Mouse (Mus musculus): ENCODE results near the gene St7. TPM values are rescaled to one million over a fixed set of nuclear protein-coding genes. Genes with fewer than 3 reads are reported as not detected.

St7 gene
- polyA plus RNA-seq, 1 experiment, result 8.4 TPM

- Histone ChIP-seq H3K79me2 (ENCODE audit: control insufficient read depth, insufficient read depth) (no peaks in the 10 kb centered on the region), H3K4me2 (ENCODE audit: low read depth) (no peak overlapping the region), H3K27me3 (ENCODE audit: control insufficient read depth, insufficient read depth, insufficient read length) (no peaks in the 10 kb centered on the region), H3K4me3 (no peak overlapping the region), H3K36me3 (ENCODE audit: control insufficient read depth, insufficient read depth) (no peaks in the 10 kb centered on the region), H3ac (ENCODE audit: control insufficient read depth, insufficient read length) (no peak overlapping the region)
- TF ChIP-seq E2F4 (IDR thresholded peaks at IDR 0.05; ENCODE audit: insufficient read depth) (no peak), CEBPB (IDR thresholded peaks at IDR 0.05; ENCODE audit: insufficient read depth, poor library complexity, severe bottlenecking) (no peak), TCF12 (IDR thresholded peaks at IDR 0.05; ENCODE audit: insufficient read depth, poor library complexity, severe bottlenecking) (no peak), POLR2A (IDR thresholded peaks at IDR 0.05; ENCODE audit: insufficient read length, low read depth) (no peak), POLR2AphosphoS2 (IDR thresholded peaks at IDR 0.05; ENCODE audit: insufficient read length, low read depth) (no peak), USF1 (IDR thresholded peaks at IDR 0.05; ENCODE audit: low read depth) (no peak), REST (IDR thresholded peaks at IDR 0.05; ENCODE audit: insufficient read depth, insufficient read length) (no peak), TCF3 (IDR thresholded peaks at IDR 0.05; ENCODE audit: insufficient read length, low read depth) (no peak), SRF (IDR thresholded peaks at IDR 0.05; ENCODE audit: control insufficient read depth, insufficient read length, low read depth) (no peak), MYOG (IDR thresholded peaks at IDR 0.05; ENCODE audit: control insufficient read depth in 1 of 3, insufficient read depth in 1 of 3, insufficient read length in 2 of 3, low read depth in 2 of 3) (no peak), MYOD1 (IDR thresholded peaks at IDR 0.05; ENCODE audit: control insufficient read depth in 1 of 3, insufficient read length in 2 of 3, low read depth in 2 of 3) (no peak), MAX (IDR thresholded peaks at IDR 0.05; ENCODE audit: low read depth) (no peak)
These were observed 95.1 kb downstream of the St7 start for GRCm38 (mm10) chr6:17787810-17788209.

GRCm38 (mm10) chr6:17790251-17790650 lies 97.5 kb downstream of the St7 start:
- H3K4me3 ChIP-seq, result no peak overlapping the region
- TF ChIP-seq REST (IDR thresholded peaks at IDR 0.05; ENCODE audit: insufficient read depth, insufficient read length) (no peak), MYOG (IDR thresholded peaks at IDR 0.05; ENCODE audit: control insufficient read depth in 1 of 3, insufficient read depth in 1 of 3, insufficient read length in 2 of 3, low read depth in 2 of 3) (no peak), CEBPB (IDR thresholded peaks at IDR 0.05; ENCODE audit: insufficient read depth, poor library complexity, severe bottlenecking) (no peak), MAX (IDR thresholded peaks at IDR 0.05; ENCODE audit: low read depth) (no peak), TCF12 (IDR thresholded peaks at IDR 0.05; ENCODE audit: insufficient read depth, poor library complexity, severe bottlenecking) (no peak), USF1 (IDR thresholded peaks at IDR 0.05; ENCODE audit: low read depth) (no peak), POLR2A (IDR thresholded peaks at IDR 0.05; ENCODE audit: insufficient read length, low read depth) (no peak), E2F4 (IDR thresholded peaks at IDR 0.05; ENCODE audit: insufficient read depth) (no peak), SRF (IDR thresholded peaks at IDR 0.05; ENCODE audit: control insufficient read depth, insufficient read length, low read depth) (no peak), POLR2AphosphoS2 (IDR thresholded peaks at IDR 0.05; ENCODE audit: insufficient read length, low read depth) (no peak), TCF3 (IDR thresholded peaks at IDR 0.05; ENCODE audit: insufficient read length, low read depth) (no peak), MYOD1 (IDR thresholded peaks at IDR 0.05; ENCODE audit: control insufficient read depth in 1 of 3, insufficient read length in 2 of 3, low read depth in 2 of 3) (no peak)
- no peaks in the 10 kb centered on the region for H3K79me2 ChIP-seq (ENCODE audit: control insufficient read depth, insufficient read depth)
- no peaks in the 10 kb centered on the region for H3K27me3 ChIP-seq (ENCODE audit: control insufficient read depth, insufficient read depth, insufficient read length)
- H3K36me3 ChIP-seq (ENCODE audit: control insufficient read depth, insufficient read depth), result no peaks in the 10 kb centered on the region
- H3K4me2 ChIP-seq (ENCODE audit: low read depth), result no peak overlapping the region
- no peak overlapping the region for H3ac ChIP-seq (ENCODE audit: control insufficient read depth, insufficient read length)

- no peak for TF ChIP-seq SRF (IDR thresholded peaks at IDR 0.05; ENCODE audit: control insufficient read depth, insufficient read length, low read depth)
- TF ChIP-seq CEBPB (IDR thresholded peaks at IDR 0.05; ENCODE audit: insufficient read depth, poor library complexity, severe bottlenecking), result no peak
- TF ChIP-seq USF1 (IDR thresholded peaks at IDR 0.05; ENCODE audit: low read depth), result no peak
- TF ChIP-seq MAX (IDR thresholded peaks at IDR 0.05; ENCODE audit: low read depth), result no peak
- no peak for TF ChIP-seq E2F4 (IDR thresholded peaks at IDR 0.05; ENCODE audit: insufficient read depth)
- no peak for TF ChIP-seq POLR2AphosphoS2 (IDR thresholded peaks at IDR 0.05; ENCODE audit: insufficient read length, low read depth)
- H3K27me3 ChIP-seq (ENCODE audit: control insufficient read depth, insufficient read depth, insufficient read length), result no peaks in the 10 kb centered on the region
- H3K4me3 ChIP-seq, result no peak overlapping the region
- H3K36me3 ChIP-seq (ENCODE audit: control insufficient read depth, insufficient read depth), result no peaks in the 10 kb centered on the region
- no peaks in the 10 kb centered on the region for H3K79me2 ChIP-seq (ENCODE audit: control insufficient read depth, insufficient read depth)
- H3K4me2 ChIP-seq (ENCODE audit: low read depth), result no peak overlapping the region
- H3ac ChIP-seq (ENCODE audit: control insufficient read depth, insufficient read length), result no peak overlapping the region
These were observed 100.7 kb downstream of the St7 start for GRCm38 (mm10) chr6:17793471-17793870.

- TF ChIP-seq MYOD1 (IDR thresholded peaks at IDR 0.05; ENCODE audit: control insufficient read depth in 1 of 3, insufficient read length in 2 of 3, low read depth in 2 of 3) (no peak), TCF12 (IDR thresholded peaks at IDR 0.05; ENCODE audit: insufficient read depth, poor library complexity, severe bottlenecking) (no peak), MAX (IDR thresholded peaks at IDR 0.05; ENCODE audit: low read depth) (no peak), POLR2AphosphoS2 (IDR thresholded peaks at IDR 0.05; ENCODE audit: insufficient read length, low read depth) (no peak), CEBPB (IDR thresholded peaks at IDR 0.05; ENCODE audit: insufficient read depth, poor library complexity, severe bottlenecking) (no peak)
These were observed 104.6 kb downstream of the St7 start for GRCm38 (mm10) chr6:17797271-17797713.

GRCm38 (mm10) chr6:17800694-17801093 lies 108.0 kb downstream of the St7 start:
- Histone ChIP-seq H3K4me3 (no peak overlapping the region), H3ac (ENCODE audit: control insufficient read depth, insufficient read length) (no peak overlapping the region), H3K79me2 (ENCODE audit: control insufficient read depth, insufficient read depth) (no peaks in the 10 kb centered on the region), H3K27me3 (ENCODE audit: control insufficient read depth, insufficient read depth, insufficient read length) (no peaks in the 10 kb centered on the region), H3K36me3 (ENCODE audit: control insufficient read depth, insufficient read depth) (no peaks in the 10 kb centered on the region), H3K4me2 (ENCODE audit: low read depth) (no peak overlapping the region)
- TF ChIP-seq CEBPB (IDR thresholded peaks at IDR 0.05; ENCODE audit: insufficient read depth, poor library complexity, severe bottlenecking) (no peak), SRF (IDR thresholded peaks at IDR 0.05; ENCODE audit: control insufficient read depth, insufficient read length, low read depth) (no peak), POLR2A (IDR thresholded peaks at IDR 0.05; ENCODE audit: insufficient read length, low read depth) (no peak), POLR2AphosphoS2 (IDR thresholded peaks at IDR 0.05; ENCODE audit: insufficient read length, low read depth) (no peak), TCF3 (IDR thresholded peaks at IDR 0.05; ENCODE audit: insufficient read length, low read depth) (no peak), TCF12 (IDR thresholded peaks at IDR 0.05; ENCODE audit: insufficient read depth, poor library complexity, severe bottlenecking) (no peak), MAX (IDR thresholded peaks at IDR 0.05; ENCODE audit: low read depth) (no peak), MYOG (IDR thresholded peaks at IDR 0.05; ENCODE audit: control insufficient read depth in 1 of 3, insufficient read depth in 1 of 3, insufficient read length in 2 of 3, low read depth in 2 of 3) (no peak), MYOD1 (IDR thresholded peaks at IDR 0.05; ENCODE audit: control insufficient read depth in 1 of 3, insufficient read length in 2 of 3, low read depth in 2 of 3) (no peak)

More at GRCm38 (mm10) chr6:17797271-17797713, 104.6 kb downstream of the St7 start:
- no peaks in the 10 kb centered on the region for H3K79me2 ChIP-seq (ENCODE audit: control insufficient read depth, insufficient read depth)
- H3ac ChIP-seq (ENCODE audit: control insufficient read depth, insufficient read length), result no peak overlapping the region
- no peaks in the 10 kb centered on the region for H3K36me3 ChIP-seq (ENCODE audit: control insufficient read depth, insufficient read depth)
- no peak overlapping the region for H3K4me2 ChIP-seq (ENCODE audit: low read depth)
- no peak overlapping the region for H3K4me3 ChIP-seq
- H3K27me3 ChIP-seq (ENCODE audit: control insufficient read depth, insufficient read depth, insufficient read length), result no peaks in the 10 kb centered on the region
